ENCODE assay signal across 8 mouse cellular contexts in the genomic region with DNA sequence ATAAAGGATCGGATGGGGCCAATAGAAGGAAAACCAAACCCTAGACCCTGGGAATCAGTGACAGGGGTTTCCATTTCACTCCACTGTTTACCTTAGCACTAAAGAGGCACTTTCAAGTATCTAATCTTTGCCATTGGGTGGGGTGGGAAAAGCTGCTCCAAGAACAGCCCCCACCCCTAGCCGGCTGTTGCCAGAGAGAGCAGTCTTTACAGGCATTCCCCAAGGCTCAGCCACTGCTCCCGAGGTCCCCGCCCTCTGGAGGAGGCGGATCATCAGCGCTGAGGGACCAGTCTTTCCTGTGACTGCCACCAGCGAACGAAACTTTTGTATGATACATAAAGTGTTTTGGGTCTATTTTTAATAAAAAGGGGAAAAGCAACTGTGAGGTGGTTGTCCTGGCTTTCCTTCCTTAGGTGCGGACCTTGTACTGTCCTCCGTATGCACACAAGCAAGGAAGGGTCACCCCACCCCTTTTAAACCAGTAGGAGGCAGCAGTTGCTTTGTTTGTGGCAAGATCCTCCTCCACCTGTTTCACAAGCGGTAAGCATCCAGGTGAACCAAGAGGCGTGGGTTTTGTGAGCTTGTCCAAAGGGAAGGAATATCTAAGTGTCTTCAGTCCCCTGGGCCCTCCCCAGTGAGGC. TPM values are rescaled to one million over a fixed set of nuclear protein-coding genes. Genes with fewer than 3 reads are reported as not detected.
DNase-seq lines count a peak whose midpoint lies in the region; ATAC-seq and TF ChIP-seq lines count a peak whose summit lies in the region.

No protein-coding gene starts in this region.

- peak overlapping the region; percentile 4 for H3K9ac ChIP-seq in heart, embryonic 16.5 days (ENCODE audit: low read length)
- H3K9ac ChIP-seq in midbrain, embryonic 11.5 days (ENCODE audit: low read length): peak overlapping the region; percentile 52; the same call in 1 of the 2 replicates

- H3K4me2 ChIP-seq in heart, embryonic 16.5 days (ENCODE audit: low read depth, low read length): peak overlapping the region; percentile 59
- H3K4me2 ChIP-seq in midbrain, embryonic 11.5 days: peak overlapping the region; percentile 37

- ATAC-seq in erythroblast, adult 5-6 weeks (replicated peaks; ENCODE audit: low FRiP score, poor library complexity, severe bottlenecking): no peak
- ATAC-seq in heart, embryonic 16.5 days (replicated peaks; ENCODE audit: extremely low read depth, insufficient read depth, low FRiP score): no peak
- ATAC-seq in midbrain, embryonic 11.5 days (ENCODE audit: low FRiP score): no peak

- 9% methylated on average over 12 of the region's 12 CpGs for WGBS in bone marrow, adult 2 months
- 2% methylated on average over 12 of the region's 12 CpGs for WGBS in heart, embryonic 16.5 days
- 2% methylated on average over 12 of the region's 12 CpGs for WGBS in midbrain, embryonic 11.5 days

- H3K27me3 ChIP-seq in erythroblast, embryonic 14.5 days (ENCODE audit: control insufficient read depth): peaks cover 60% of the 10 kb centered on the region
- peaks cover 10% of the 10 kb centered on the region for H3K27me3 ChIP-seq in heart, embryonic 16.5 days (ENCODE audit: control insufficient read depth, insufficient read depth, low read length)
- H3K27me3 ChIP-seq in midbrain, embryonic 11.5 days (ENCODE audit: control insufficient read depth, insufficient read depth, low read length): no peaks in the 10 kb centered on the region

- no peak overlapping the region for H3K27ac ChIP-seq in bone marrow, adult 2 months (ENCODE audit: control insufficient read depth, insufficient read depth, low read depth, low read length, poor library complexity)
- H3K27ac ChIP-seq in heart, embryonic 16.5 days (ENCODE audit: low read length): 0 out of 2 replicates have a peak overlapping the region, but pooled peaks have one; percentile 32
- peak overlapping the region; percentile 64; the same call in 1 of the 2 replicates for H3K27ac ChIP-seq in midbrain, embryonic 11.5 days (ENCODE audit: low read depth, low read length)

- no peak for TF ChIP-seq POLR2A in bone marrow, adult 2 months (IDR thresholded peaks at IDR 0.05; ENCODE audit: borderline replicate concordance, control insufficient read depth, low read depth, low read length)

- 0 out of 2 replicates have a peak, but pooled peaks have one; percentile 30 for TF ChIP-seq CTCF in bone marrow, adult 2 months (IDR thresholded peaks at IDR 0.05; ENCODE audit: control insufficient read depth, insufficient read depth, low read length)

- peaks cover 97% of the 10 kb centered on the region for H3K4me1 ChIP-seq in erythroblast, embryonic 14.5 days (ENCODE audit: control insufficient read depth)
- H3K4me1 ChIP-seq in bone marrow, adult 2 months (ENCODE audit: control insufficient read depth, insufficient read depth, low read length): peaks cover 3% of the 10 kb centered on the region
- peaks cover 49% of the 10 kb centered on the region for H3K4me1 ChIP-seq in heart, embryonic 16.5 days (ENCODE audit: control insufficient read depth, insufficient read depth, low read length)
- H3K4me1 ChIP-seq in midbrain, embryonic 11.5 days (ENCODE audit: control insufficient read depth, insufficient read depth, low read length): peaks cover 66% of the 10 kb centered on the region

- H3K36me3 ChIP-seq in erythroblast, embryonic 14.5 days (ENCODE audit: control insufficient read depth): peaks cover 92% of the 10 kb centered on the region
- no peaks in the 10 kb centered on the region for H3K36me3 ChIP-seq in heart, embryonic 16.5 days (ENCODE audit: control insufficient read depth, insufficient read depth)
- no peaks in the 10 kb centered on the region for H3K36me3 ChIP-seq in midbrain, embryonic 11.5 days (ENCODE audit: control insufficient read depth, insufficient read depth, low read length)

- H3K9me3 ChIP-seq in erythroblast, embryonic 14.5 days (ENCODE audit: control insufficient read depth, low read length): no peaks in the 10 kb centered on the region
- H3K9me3 ChIP-seq in heart, embryonic 16.5 days (replicated peaks; ENCODE audit: control insufficient read depth, low read length): no peaks in the 10 kb centered on the region
- no peaks in the 10 kb centered on the region for H3K9me3 ChIP-seq in midbrain, embryonic 11.5 days (ENCODE audit: control insufficient read depth, low read length)

- H3K4me3 ChIP-seq in erythroblast, embryonic 14.5 days (replicated peaks): peak overlapping the region; percentile 83
- H3K4me3 ChIP-seq in bone marrow, adult 2 months (replicated peaks; ENCODE audit: control insufficient read depth, low read depth, low read length): no peak overlapping the region
- peak overlapping the region; percentile 3 for H3K4me3 ChIP-seq in heart, embryonic 16.5 days (ENCODE audit: low read length)
- peak overlapping the region; percentile 9; the same call in 1 of the 2 replicates for H3K4me3 ChIP-seq in midbrain, embryonic 11.5 days (ENCODE audit: low read depth, low read length)

- DNase-seq in kidney, postnatal 36 days: peak; percentile 71 to 78
- DNase-seq in midbrain, embryonic 11.5 days (ENCODE audit: low spot score, missing footprints): peak; percentile 95
- DNase-seq in ovary, postnatal 10 days (ENCODE audit: low spot score): no peak
- DNase-seq in left cerebral cortex, adult 11 months (ENCODE audit: low spot score): no peak

RNA-seq across cellular contexts. Expression of a gene that starts 4.5 kb away (rescaled TPM):
- polyA plus RNA-seq in erythroblast, embryonic 14.5 days (2012): 145 and 156 TPM in 2 replicates
- total RNA-seq in erythroblast, adult 5-6 weeks (2015; ENCODE audit: low replicate concordance): 1,364 and 1,503 TPM in 2 replicates
- 1,636 and 1,967 TPM in 2 replicates for total RNA-seq in erythroblast, adult 5-6 weeks (2017; ENCODE audit: low replicate concordance)
- 172 and 242 TPM in 2 replicates for polyA plus RNA-seq in bone marrow, adult 2 months (2011; ENCODE audit: insufficient read depth, insufficient read length, low replicate concordance, missing spikeins)
- polyA plus RNA-seq in heart, embryonic 16.5 days (2015; fragmentation: Nextera tagmentation; extraction: Ambion mirVana): 2.4 and 2.6 TPM in 2 replicates
- polyA plus RNA-seq in midbrain, embryonic 11.5 days (2014; fragmentation: Nextera tagmentation; extraction: Ambion mirVana): 13.6 and 14.2 TPM in 2 replicates

RNA-seq across cellular contexts. Expression of a gene that starts 5.1 kb away (rescaled TPM):
- 0.10 and 0.76 TPM in 2 replicates for polyA plus RNA-seq in erythroblast, embryonic 14.5 days (2012)
- not detected in 2 replicates for total RNA-seq in erythroblast, adult 5-6 weeks (2015; ENCODE audit: low replicate concordance)
- not detected in 2 replicates for total RNA-seq in erythroblast, adult 5-6 weeks (2017; ENCODE audit: low replicate concordance)
- polyA plus RNA-seq in bone marrow, adult 2 months (2011; ENCODE audit: insufficient read depth, insufficient read length, low replicate concordance, missing spikeins): not detected in 2 replicates
- polyA plus RNA-seq in heart, embryonic 16.5 days (2015; fragmentation: Nextera tagmentation; extraction: Ambion mirVana): 3.6 and 5.1 TPM in 2 replicates
- polyA plus RNA-seq in midbrain, embryonic 11.5 days (2014; fragmentation: Nextera tagmentation; extraction: Ambion mirVana): 4.5 and 6.5 TPM in 2 replicates

RNA-seq across cellular contexts. Expression of a gene that starts 11.2 kb away (rescaled TPM):
- 0.18 and 0.22 TPM in 2 replicates for polyA plus RNA-seq in erythroblast, embryonic 14.5 days (2012)
- total RNA-seq in erythroblast, adult 5-6 weeks (2015; ENCODE audit: low replicate concordance): 53.6 and 64.6 TPM in 2 replicates
- total RNA-seq in erythroblast, adult 5-6 weeks (2017; ENCODE audit: low replicate concordance): 46.7 and 70.3 TPM in 2 replicates
- polyA plus RNA-seq in bone marrow, adult 2 months (2011; ENCODE audit: insufficient read depth, insufficient read length, low replicate concordance, missing spikeins): 17.4 and 25.1 TPM in 2 replicates
- polyA plus RNA-seq in heart, embryonic 16.5 days (2015; fragmentation: Nextera tagmentation; extraction: Ambion mirVana): 17.9 and 19.5 TPM in 2 replicates
- polyA plus RNA-seq in midbrain, embryonic 11.5 days (2014; fragmentation: Nextera tagmentation; extraction: Ambion mirVana): 54.4 and 57.0 TPM in 2 replicates

RNA-seq across cellular contexts. Expression of a gene that starts 23.4 kb away (rescaled TPM):
- 5.5 and 5.9 TPM in 2 replicates for polyA plus RNA-seq in erythroblast, embryonic 14.5 days (2012)
- 28.4 and 29.2 TPM in 2 replicates for total RNA-seq in erythroblast, adult 5-6 weeks (2015; ENCODE audit: low replicate concordance)
- 39.8 and 41.3 TPM in 2 replicates for total RNA-seq in erythroblast, adult 5-6 weeks (2017; ENCODE audit: low replicate concordance)
- 10.8 and 14.6 TPM in 2 replicates for polyA plus RNA-seq in bone marrow, adult 2 months (2011; ENCODE audit: insufficient read depth, insufficient read length, low replicate concordance, missing spikeins)
- polyA plus RNA-seq in heart, embryonic 16.5 days (2015; fragmentation: Nextera tagmentation; extraction: Ambion mirVana): 21.7 and 22.7 TPM in 2 replicates
- 22.4 and 23.9 TPM in 2 replicates for polyA plus RNA-seq in midbrain, embryonic 11.5 days (2014; fragmentation: Nextera tagmentation; extraction: Ambion mirVana)

RNA-seq across cellular contexts. Expression of a gene that starts 36.9 kb away (rescaled TPM):
- polyA plus RNA-seq in erythroblast, embryonic 14.5 days (2012): not detected in 2 replicates
- total RNA-seq in erythroblast, adult 5-6 weeks (2015; ENCODE audit: low replicate concordance): 4.2 and 7.3 TPM in 2 replicates
- total RNA-seq in erythroblast, adult 5-6 weeks (2017; ENCODE audit: low replicate concordance): 2.1 and 3.1 TPM in 2 replicates
- polyA plus RNA-seq in bone marrow, adult 2 months (2011; ENCODE audit: insufficient read depth, insufficient read length, low replicate concordance, missing spikeins): 29.0 and 29.7 TPM in 2 replicates
- 44.6 and 51.2 TPM in 2 replicates for polyA plus RNA-seq in heart, embryonic 16.5 days (2015; fragmentation: Nextera tagmentation; extraction: Ambion mirVana)
- polyA plus RNA-seq in midbrain, embryonic 11.5 days (2014; fragmentation: Nextera tagmentation; extraction: Ambion mirVana): 37.0 and 39.2 TPM in 2 replicates

Comparison
In these comparisons a context has a peak if more than half of its experiments do, and no peak if none do; other contexts are left out.
1. DNase-seq: peak in kidney, postnatal 36 days (2 of 2) and midbrain, embryonic 11.5 days (single experiment); none in ovary, postnatal 10 days (single experiment) and left cerebral cortex, adult 11 months (single experiment).
2. RNA of a gene that starts 11.2 kb away (polyA plus RNA-seq): 54.4 to 57.0 TPM in midbrain, embryonic 11.5 days, 17.4 to 25.1 TPM in bone marrow, adult 2 months and 17.9 to 19.5 TPM in heart, embryonic 16.5 days; 0.18 to 0.22 TPM in erythroblast, embryonic 14.5 days; every median in the first group is over 10 times any median in the second.